Comparison of ENCODE assay signal across 13 mouse cellular contexts in genomic region chr14:86816246-86816645, GRCm38 (mm10).
"Had no signal": no experiment of that assay in that cellular context is flagged by ENCODE, and none has a peak within 500 bp of the region (broad histone marks: within the 10 kb centered on the region; RNA-seq: fewer than 3 reads in every experiment).

No protein-coding gene starts in this region.

- H3K27me3 ChIP-seq: limb, embryonic 12.5 days; liver, embryonic 15.5 days; midbrain, embryonic 15.5 days; neural tube, embryonic 13.5 days had no signal

- ATAC-seq: midbrain, embryonic 15.5 days had no signal

- H3K36me3 ChIP-seq: limb, embryonic 12.5 days; midbrain, embryonic 15.5 days; neural tube, embryonic 13.5 days had no signal

- H3K9ac ChIP-seq: limb, embryonic 12.5 days; liver, embryonic 15.5 days; midbrain, embryonic 15.5 days; neural tube, embryonic 13.5 days had no signal

- H3K4me2 ChIP-seq: limb, embryonic 12.5 days; liver, embryonic 15.5 days; midbrain, embryonic 15.5 days; neural tube, embryonic 13.5 days had no signal

- DNase-seq: kidney, adult 18-20 months; kidney, postnatal 10 days; kidney, postnatal 4 days; retina, postnatal 1 day; right cerebral cortex, postnatal 4 days; spleen, adult 18-20 months; thymus, adult 18-20 months; thymus, postnatal 14 days had no signal

- H3K4me3 ChIP-seq: layer of hippocampus, adult 2 months; limb, embryonic 12.5 days; liver, embryonic 15.5 days; midbrain, embryonic 15.5 days; neural tube, embryonic 13.5 days had no signal

- H3K4me1 ChIP-seq: limb, embryonic 12.5 days; liver, embryonic 15.5 days; midbrain, embryonic 15.5 days; neural tube, embryonic 13.5 days had no signal

- H3K9me3 ChIP-seq: limb, embryonic 12.5 days; liver, embryonic 15.5 days; midbrain, embryonic 15.5 days; neural tube, embryonic 13.5 days had no signal

- H3K27ac ChIP-seq: layer of hippocampus, adult 2 months; limb, embryonic 12.5 days; liver, embryonic 15.5 days; midbrain, embryonic 15.5 days; neural tube, embryonic 13.5 days had no signal
